Mouse (Mus musculus) liver, embryonic 14.5 days (tissue): ENCODE results near the gene Dusp2. TPM values are rescaled to one million over a fixed set of nuclear protein-coding genes. Genes with fewer than 3 reads are reported as not detected.

Source experiments
- ATAC-seq: fragments of 200-750 bp; cut with Nextera tagmentation; 2 replicates; pipeline ENCODE4 v1.8.0; 2017; ENCODE audit warnings: moderate number of reproducible peaks, mild to moderate bottlenecking, moderate library complexity; ENCODE audit not compliant: insufficient read depth
- DNase-seq, 3 experiments: peaks; one replicate each; pipeline ENCODE4 v3.0.0-alpha.2; 2012 to 2013; ENCODE audit warnings: low read depth in 3 of 3, low spot score in 3 of 3
- H3K27ac ChIP-seq: fragments of 300-500 bp; sonication (generic); 2 replicates; pipeline ENCODE4 v1.5.1; 2014; ENCODE audit warnings: moderate library complexity, mild to moderate bottlenecking, control low read depth, inconsistent platforms
- H3K27me3 ChIP-seq: fragments of 300-500 bp; sonication (generic); 2 replicates; pipeline ENCODE4 v1.6.1; 2014; ENCODE audit warnings: mild to moderate bottlenecking, low read length, moderate library complexity; ENCODE audit not compliant: control insufficient read depth, insufficient read depth
- H3K36me3 ChIP-seq: fragments of 300-500 bp; sonication (generic); replicated peaks from 2 replicates; pipeline ENCODE4 v1.6.1; 2014; ENCODE audit warnings: low read depth; ENCODE audit not compliant: control insufficient read depth, insufficient read depth
- H3K4me1 ChIP-seq, 2 experiments: fragments of 200-500 bp in 1 of 2; fragments of 300-500 bp in 1 of 2; sonication (generic) in 1 of 2; replicated peaks; 2 replicates each; pipeline ENCODE4 v1.6.1; 2012 to 2014; ENCODE audit warnings: antibody characterized with exemption in 1 of 2, inconsistent platforms in 1 of 2, low read length in 1 of 2; ENCODE audit not compliant: control insufficient read depth in 2 of 2, insufficient read depth in 2 of 2
- H3K4me2 ChIP-seq: fragments of 300-500 bp; sonication (generic); 2 replicates; pipeline ENCODE4 v1.6.1; 2014; ENCODE audit warnings: low read depth, mild to moderate bottlenecking, control low read depth, moderate library complexity
- H3K4me3 ChIP-seq, 2 experiments: fragments of 200-500 bp in 1 of 2; fragments of 300-500 bp in 1 of 2; sonication (generic) in 1 of 2; 2 replicates each; pipeline ENCODE4 v1.5.1; 2012 to 2014; ENCODE audit warnings: low read depth in 2 of 2, low read length in 2 of 2, mild to moderate bottlenecking in 2 of 2, control low read depth in 1 of 2, inconsistent platforms in 1 of 2, moderate library complexity in 1 of 2; ENCODE audit not compliant: insufficient read depth in 1 of 2
- H3K9ac ChIP-seq: fragments of 300-500 bp; sonication (generic); replicated peaks from 2 replicates; pipeline ENCODE4 v1.6.1; 2014; ENCODE audit warnings: mild to moderate bottlenecking, control low read depth, moderate library complexity
- H3K9me3 ChIP-seq: fragments of 300-500 bp; sonication (generic); 2 replicates; pipeline ENCODE4 v1.6.1; 2016; ENCODE audit warnings: low read length, mixed read lengths; ENCODE audit not compliant: control insufficient read depth
- CTCF ChIP-seq: IDR thresholded peaks from 2 replicates; pipeline ENCODE4 v1.5.1; 2016; ENCODE audit warnings: antibody characterized with exemption, low read depth, control low read depth
- EP300 ChIP-seq: IDR thresholded peaks from 2 replicates; pipeline ENCODE4 v1.6.1; 2016; ENCODE audit warnings: antibody characterized with exemption, low read depth
- WGBS: fragments of 180-500 bp; shearing (Covaris S2); extraction: QIAGEN DNeasy Blood & Tissue Kit; methylation state at CpG from one replicate; pipeline ENCODE4 v1.1.7; 2014; ENCODE audit not compliant: insufficient replicate concordance; 5-methylcytosine and 5-hydroxymethylcytosine counted together
- polyA plus RNA-seq, 2 experiments: library from polyadenylated mRNA; depleted of rRNA in 1 of 2; stranded (reverse) in 1 of 2; unstranded in 1 of 2; fragments of >200 nt; fragmentation: Nextera tagmentation in 1 of 2; extraction: Ambion mirVana in 1 of 2; gene quantifications; 2 replicates each; pipeline versions ENCODE4 v1.2.1 to v1.2.3; 2012 to 2014

Dusp2 gene
- polyA plus RNA-seq, 2 experiments = 1.5 to 1.8 TPM

- Histone ChIP-seq H3K27me3 (no peaks in the 10 kb centered on the region), H3K27ac (no peak overlapping the region), H3K4me1 (no peaks in the 10 kb centered on the region), H3K9me3 (no peaks in the 10 kb centered on the region), H3K9ac (no peak overlapping the region), H3K4me2 (no peak overlapping the region), H3K4me3 (no peak overlapping the region), H3K36me3 (no peaks in the 10 kb centered on the region)
- DNase-seq = no peak
- 28% methylated on average over 6 of the region's 6 CpGs for WGBS
- TF ChIP-seq CTCF = no peak
- no peak for TF ChIP-seq EP300
- no peak for ATAC-seq
Measured at GRCm38 (mm10) chr2:127314467-127315154, 21.3 kb upstream of the Dusp2 start.

GRCm38 (mm10) chr2:127315155-127315470, 20.8 kb upstream of the Dusp2 start:
- WGBS = 68% methylated on average over 1 of the region's 1 CpGs
- Histone ChIP-seq H3K36me3 (no peaks in the 10 kb centered on the region), H3K27me3 (no peaks in the 10 kb centered on the region), H3K4me1 (no peaks in the 10 kb centered on the region), H3K4me2 (no peak overlapping the region), H3K4me3 (no peak overlapping the region), H3K27ac (no peak overlapping the region), H3K9ac (no peak overlapping the region), H3K9me3 (no peaks in the 10 kb centered on the region)
- no peak for TF ChIP-seq CTCF
- ATAC-seq (no peak), DNase-seq (no peak)

GRCm38 (mm10) chr2:127316431-127316830, 19.5 kb upstream of the Dusp2 start:
- WGBS = 59% methylated on average over 5 of the region's 5 CpGs
- ATAC-seq (no peak), DNase-seq (no peak)
- no peak overlapping the region for H3K4me3 ChIP-seq
- H3K4me2 ChIP-seq = no peak overlapping the region
- H3K4me1 ChIP-seq = no peaks in the 10 kb centered on the region
- TF ChIP-seq EP300 = no peak
- TF ChIP-seq CTCF = no peak
- no peak overlapping the region for H3K27ac ChIP-seq
- H3K9me3 ChIP-seq = no peaks in the 10 kb centered on the region
- H3K27me3 ChIP-seq = no peaks in the 10 kb centered on the region
- no peak overlapping the region for H3K9ac ChIP-seq
- H3K36me3 ChIP-seq = no peaks in the 10 kb centered on the region

GRCm38 (mm10) chr2:127318136-127318535, 17.8 kb upstream of the Dusp2 start:
- Histone ChIP-seq H3K27ac (no peak overlapping the region), H3K4me3 (no peak overlapping the region), H3K36me3 (no peaks in the 10 kb centered on the region), H3K27me3 (no peaks in the 10 kb centered on the region), H3K4me2 (no peak overlapping the region), H3K9me3 (no peaks in the 10 kb centered on the region), H3K4me1 (no peaks in the 10 kb centered on the region), H3K9ac (no peak overlapping the region)
- no peak for DNase-seq
- TF ChIP-seq CTCF (no peak), EP300 (no peak)
- WGBS = 60% methylated on average over 4 of the region's 4 CpGs
- no peak for ATAC-seq

GRCm38 (mm10) chr2:127319071-127319470, 16.9 kb upstream of the Dusp2 start:
- TF ChIP-seq EP300 (no peak), CTCF (no peak)
- Histone ChIP-seq H3K36me3 (no peaks in the 10 kb centered on the region), H3K4me2 (no peak overlapping the region), H3K9ac (no peak overlapping the region), H3K27me3 (no peaks in the 10 kb centered on the region), H3K27ac (no peak overlapping the region), H3K4me3 (no peak overlapping the region), H3K4me1 (no peaks in the 10 kb centered on the region), H3K9me3 (no peaks in the 10 kb centered on the region)
- no peak for ATAC-seq
- 15% methylated on average over 4 of the region's 4 CpGs for WGBS
- no peak for DNase-seq
